In the genomic region with DNA sequence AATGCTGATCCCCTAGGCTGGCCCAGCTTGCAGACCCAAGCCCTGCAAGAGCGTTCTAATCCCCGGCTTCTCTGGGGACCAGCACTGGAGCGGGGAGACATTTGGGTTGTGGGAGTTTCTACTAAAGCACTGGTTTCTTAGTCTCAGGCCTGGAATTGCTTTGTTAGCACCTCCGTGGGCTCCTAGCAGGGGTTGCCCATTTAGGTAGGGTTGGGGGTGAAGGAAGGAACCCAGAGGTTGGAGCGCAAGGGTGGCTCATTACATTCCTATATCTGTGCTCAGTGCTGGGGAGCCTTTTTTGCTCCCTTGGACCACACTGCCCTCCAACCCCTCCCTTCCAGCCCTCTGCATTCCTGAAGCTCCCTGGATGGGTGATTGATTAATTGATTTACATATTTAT, we compare ENCODE assay signal across 15 mouse cellular contexts.
"Had no signal": no experiment of that assay in that cellular context is flagged by ENCODE, and none has a peak within 500 bp of the region (broad histone marks: within the 10 kb centered on the region; RNA-seq: fewer than 3 reads in every experiment).

No protein-coding gene starts in this region.

- H3K4me2 ChIP-seq: lung, embryonic 14.5 days; midbrain, embryonic 12.5 days; neural tube, embryonic 12.5 days; stomach, embryonic 15.5 days had no signal

- H3K27me3 ChIP-seq: neural tube, embryonic 12.5 days; stomach, embryonic 15.5 days had no signal

- H3K9me3 ChIP-seq: megakaryocyte, embryonic 14.5 days; midbrain, embryonic 12.5 days; neural tube, embryonic 12.5 days; stomach, embryonic 15.5 days had no signal

- H3K36me3 ChIP-seq: midbrain, embryonic 12.5 days; neural tube, embryonic 12.5 days; stomach, embryonic 15.5 days had no signal

- H3K27ac ChIP-seq: macrophage; midbrain, embryonic 12.5 days; neural tube, embryonic 12.5 days; stomach, embryonic 15.5 days; stomach, postnatal 0 days had no signal

- H3K4me1 ChIP-seq: megakaryocyte, embryonic 14.5 days; stomach, embryonic 15.5 days had no signal

- H3K9ac ChIP-seq: lung, embryonic 14.5 days; midbrain, embryonic 12.5 days; neural tube, embryonic 12.5 days; stomach, embryonic 15.5 days had no signal

- DNase-seq: lung, adult 18-20 months; lung, embryonic 14.5 days; lung, postnatal 14 days; lung, postnatal 36 days; midbrain, embryonic 14.5 days; right cerebral cortex, postnatal 14 days; thymus, postnatal 14 days; thymus, postnatal 36 days had no signal

- ATAC-seq: midbrain, embryonic 16.5 days had no signal

- H3K4me3 ChIP-seq: megakaryocyte, embryonic 14.5 days; midbrain, embryonic 12.5 days; neural tube, embryonic 12.5 days; stomach, embryonic 15.5 days had no signal
